Mouse (Mus musculus): ENCODE results near the gene Gm28305. TPM values are rescaled to one million over a fixed set of nuclear protein-coding genes. Genes with fewer than 3 reads are reported as not detected.

Gm28305 gene
- polyA plus RNA-seq, 1 experiment = not detected

DNA sequence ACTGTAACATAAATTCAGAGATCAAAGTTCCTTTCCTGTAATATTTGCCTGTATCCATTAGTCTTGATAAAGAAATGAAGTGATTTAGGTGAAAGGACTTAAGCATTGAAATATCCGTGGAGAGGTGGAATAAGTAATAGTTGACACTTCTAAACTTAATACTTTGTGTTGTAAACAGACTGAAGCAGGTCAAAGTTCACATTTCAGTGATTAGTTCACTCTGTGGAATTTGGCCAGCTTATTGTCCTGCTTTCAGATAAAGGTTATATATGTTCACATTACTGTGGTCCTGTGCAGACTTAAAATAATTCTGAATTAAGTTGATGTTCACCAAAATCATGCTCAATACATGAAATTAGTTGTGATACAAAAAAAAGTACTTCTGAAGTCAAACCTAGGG is 24.1 kb downstream of the Gm28305 start:
- H3K4me1 ChIP-seq (ENCODE audit: control insufficient read depth, insufficient read depth, low read length) = peaks cover 3% of the 10 kb centered on the region; the same call in 1 of the 2 replicates
- H3K27ac ChIP-seq (ENCODE audit: insufficient read depth, low read length) = no peak overlapping the region
- H3K4me3 ChIP-seq (ENCODE audit: insufficient read depth, low read length) = no peak overlapping the region
- TF ChIP-seq POLR2A (IDR thresholded peaks at IDR 0.05; ENCODE audit: low read depth, low read length) = no peak
- TF ChIP-seq CTCF (IDR thresholded peaks at IDR 0.05; ENCODE audit: borderline replicate concordance, insufficient read depth, low read length) = no peak

DNA sequence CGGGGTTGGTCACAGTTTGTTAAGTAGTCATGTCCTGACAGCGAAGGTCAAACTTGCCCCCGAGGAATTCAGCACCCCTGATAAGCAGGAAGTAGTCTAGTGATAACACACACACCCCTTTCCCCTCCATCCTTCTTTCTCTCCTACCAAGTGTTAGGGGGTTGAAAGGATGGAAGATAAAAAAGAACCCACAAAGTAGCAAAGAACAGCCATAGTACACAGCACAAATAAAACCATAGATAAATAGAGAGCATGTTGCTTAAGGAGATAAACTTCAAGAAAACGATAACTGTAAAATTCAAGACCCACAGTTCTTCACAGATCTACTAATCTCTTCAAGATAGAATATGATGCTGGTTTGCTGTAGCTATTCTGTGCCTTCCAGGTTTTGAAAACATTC is 29.8 kb downstream of the Gm28305 start:
- TF ChIP-seq POLR2A (IDR thresholded peaks at IDR 0.05; ENCODE audit: low read depth, low read length) (no peak), CTCF (IDR thresholded peaks at IDR 0.05; ENCODE audit: borderline replicate concordance, insufficient read depth, low read length) (no peak)
- H3K4me1 ChIP-seq (ENCODE audit: control insufficient read depth, insufficient read depth, low read length) = no peaks in the 10 kb centered on the region

DNA sequence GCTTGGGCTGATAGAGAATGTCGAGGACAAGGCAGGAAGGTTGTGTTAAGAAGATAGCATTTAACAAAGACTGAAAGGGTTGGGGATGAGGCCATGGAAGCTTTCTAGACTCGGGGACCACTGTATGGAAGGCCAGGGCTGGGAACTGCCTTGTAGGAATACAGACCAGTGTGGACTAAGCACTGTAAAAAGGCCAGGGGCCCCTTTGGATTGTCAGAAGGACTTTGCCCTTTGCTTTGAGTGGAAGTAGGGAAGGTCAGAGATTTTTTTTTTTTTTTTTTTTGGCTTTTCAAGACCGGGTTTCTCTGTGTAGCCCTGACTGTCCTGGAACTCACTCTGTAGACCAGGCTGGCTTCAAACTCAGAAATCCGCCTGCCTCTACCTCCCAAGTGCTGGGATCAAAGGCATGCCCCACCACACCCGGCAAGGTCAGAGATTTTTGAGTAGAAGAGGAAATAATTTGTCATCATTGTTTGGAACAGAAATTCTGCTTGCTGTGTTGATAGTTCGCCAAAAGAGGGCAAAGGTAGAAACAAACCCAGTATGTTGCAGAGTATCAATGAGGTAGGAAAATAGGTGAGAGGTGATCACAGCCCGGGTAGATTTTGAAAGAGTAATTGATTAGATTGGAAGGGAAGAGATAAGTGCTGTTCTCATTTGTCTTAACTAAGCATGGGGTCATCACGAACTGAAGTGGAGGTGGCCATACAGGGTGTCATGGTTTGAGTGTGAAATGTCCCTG is 30.6 kb downstream of the Gm28305 start:
- H3K4me1 ChIP-seq (ENCODE audit: control insufficient read depth, insufficient read depth, low read length) = no peaks in the 10 kb centered on the region
- no peak overlapping the region for H3K4me3 ChIP-seq (ENCODE audit: insufficient read depth, low read length)
- TF ChIP-seq POLR2A (IDR thresholded peaks at IDR 0.05; ENCODE audit: low read depth, low read length) (no peak), CTCF (IDR thresholded peaks at IDR 0.05; ENCODE audit: borderline replicate concordance, insufficient read depth, low read length) (no peak)
- no peak overlapping the region for H3K27ac ChIP-seq (ENCODE audit: insufficient read depth, low read length)

More for the DNA sequence above, 29.8 kb downstream of the Gm28305 start:
- no peak overlapping the region for H3K27ac ChIP-seq (ENCODE audit: insufficient read depth, low read length)
- H3K4me3 ChIP-seq (ENCODE audit: insufficient read depth, low read length) = no peak overlapping the region

DNA sequence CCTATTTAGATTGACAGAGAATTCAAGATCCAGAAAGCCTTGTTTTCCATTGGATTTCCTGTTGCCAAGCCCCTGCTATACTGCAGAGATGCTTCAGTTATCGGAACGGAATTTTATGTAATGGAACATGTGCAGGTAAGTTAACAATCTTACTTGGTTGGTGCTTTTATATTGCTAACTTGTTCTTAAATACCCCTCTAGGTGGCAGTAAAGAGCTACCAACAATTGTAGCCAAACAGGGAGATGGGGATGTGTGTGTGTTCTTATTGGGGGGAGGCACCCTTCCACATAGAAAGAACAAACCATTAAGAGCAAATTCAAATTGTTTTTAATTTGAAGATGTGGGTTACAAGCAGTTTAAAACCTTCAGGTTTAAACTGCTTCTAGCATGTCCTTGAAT is 35.3 kb downstream of the Gm28305 start:
- TF ChIP-seq CTCF (IDR thresholded peaks at IDR 0.05; ENCODE audit: borderline replicate concordance, insufficient read depth, low read length) (no peak), POLR2A (IDR thresholded peaks at IDR 0.05; ENCODE audit: low read depth, low read length) (no peak)
- Histone ChIP-seq H3K4me3 (ENCODE audit: insufficient read depth, low read length) (no peak overlapping the region), H3K27ac (ENCODE audit: insufficient read depth, low read length) (no peak overlapping the region), H3K4me1 (ENCODE audit: control insufficient read depth, insufficient read depth, low read length) (no peaks in the 10 kb centered on the region)

DNA sequence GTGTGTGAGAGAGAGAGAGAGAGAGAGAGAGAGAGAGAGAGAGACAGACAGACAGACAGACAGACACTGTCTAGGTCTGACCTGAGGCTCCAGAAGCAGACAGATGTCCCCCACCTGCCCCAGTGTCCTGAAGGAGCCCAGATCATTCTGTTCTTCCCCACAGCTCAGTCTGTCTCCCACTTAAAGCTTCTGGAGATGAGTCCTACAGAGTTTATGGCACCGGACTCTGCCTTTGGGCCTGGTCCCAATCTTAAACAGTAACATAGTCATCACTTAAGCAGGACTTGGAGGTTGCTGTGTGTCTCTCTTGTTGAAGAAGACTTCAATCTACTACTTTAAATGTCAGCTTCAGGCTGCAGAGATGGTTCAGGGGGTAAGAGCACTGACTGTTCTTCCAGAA is 38.3 kb downstream of the Gm28305 start:
- Histone ChIP-seq H3K27ac (ENCODE audit: insufficient read depth, low read length) (no peak overlapping the region), H3K4me1 (ENCODE audit: control insufficient read depth, insufficient read depth, low read length) (no peaks in the 10 kb centered on the region), H3K4me3 (ENCODE audit: insufficient read depth, low read length) (no peak overlapping the region)
- TF ChIP-seq POLR2A (IDR thresholded peaks at IDR 0.05; ENCODE audit: low read depth, low read length) = no peak
- no peak for TF ChIP-seq CTCF (IDR thresholded peaks at IDR 0.05; ENCODE audit: borderline replicate concordance, insufficient read depth, low read length)

DNA sequence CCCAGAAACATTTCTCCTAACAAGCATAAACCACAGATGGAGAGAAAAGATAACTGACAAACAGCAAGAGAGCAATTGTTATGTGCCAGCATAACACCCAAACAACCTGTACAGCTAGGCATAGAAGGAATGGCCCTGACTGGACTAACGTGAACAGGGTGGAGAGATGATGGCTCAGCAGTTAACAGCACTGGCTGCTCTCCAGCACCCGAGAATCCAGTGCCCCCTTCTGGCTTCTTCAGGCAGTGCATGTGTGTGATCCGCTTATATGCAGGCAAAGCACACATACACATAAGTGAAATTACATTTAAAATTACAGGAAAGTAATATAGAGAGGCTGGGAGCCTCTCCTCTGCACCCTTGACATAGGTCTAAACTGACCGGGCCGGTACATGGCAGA is 38.9 kb downstream of the Gm28305 start:
- no peak overlapping the region for H3K27ac ChIP-seq (ENCODE audit: insufficient read depth, low read length)
- no peak for TF ChIP-seq POLR2A (IDR thresholded peaks at IDR 0.05; ENCODE audit: low read depth, low read length)
- peak; percentile 33; the same call in 1 of the 2 replicates for TF ChIP-seq CTCF (IDR thresholded peaks at IDR 0.05; ENCODE audit: borderline replicate concordance, insufficient read depth, low read length)
- no peak overlapping the region for H3K4me3 ChIP-seq (ENCODE audit: insufficient read depth, low read length)
- no peaks in the 10 kb centered on the region for H3K4me1 ChIP-seq (ENCODE audit: control insufficient read depth, insufficient read depth, low read length)

DNA sequence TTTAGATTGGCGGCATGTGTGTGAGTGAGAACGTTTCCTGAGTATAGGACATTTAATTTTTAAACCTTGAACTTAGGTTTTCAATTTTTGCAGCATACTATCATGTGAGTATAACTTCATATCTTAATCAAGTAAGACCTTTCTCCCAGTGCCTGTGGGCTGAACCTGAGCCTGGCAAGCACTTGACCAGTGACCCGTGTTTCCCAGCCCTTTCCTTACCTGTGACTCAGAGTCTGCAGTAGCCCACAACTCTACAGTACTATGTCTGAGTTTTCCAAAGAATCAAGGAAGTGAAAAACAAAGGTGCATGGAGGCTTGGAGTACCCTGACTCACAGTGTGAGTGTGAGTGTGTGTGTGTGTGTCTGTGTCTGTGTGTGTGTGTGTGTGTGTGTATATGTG is 39.6 kb downstream of the Gm28305 start:
- Histone ChIP-seq H3K27ac (ENCODE audit: insufficient read depth, low read length) (no peak overlapping the region), H3K4me1 (ENCODE audit: control insufficient read depth, insufficient read depth, low read length) (no peaks in the 10 kb centered on the region), H3K4me3 (ENCODE audit: insufficient read depth, low read length) (no peak overlapping the region)
- TF ChIP-seq POLR2A (IDR thresholded peaks at IDR 0.05; ENCODE audit: low read depth, low read length) = no peak
- no peak for TF ChIP-seq CTCF (IDR thresholded peaks at IDR 0.05; ENCODE audit: borderline replicate concordance, insufficient read depth, low read length)

DNA sequence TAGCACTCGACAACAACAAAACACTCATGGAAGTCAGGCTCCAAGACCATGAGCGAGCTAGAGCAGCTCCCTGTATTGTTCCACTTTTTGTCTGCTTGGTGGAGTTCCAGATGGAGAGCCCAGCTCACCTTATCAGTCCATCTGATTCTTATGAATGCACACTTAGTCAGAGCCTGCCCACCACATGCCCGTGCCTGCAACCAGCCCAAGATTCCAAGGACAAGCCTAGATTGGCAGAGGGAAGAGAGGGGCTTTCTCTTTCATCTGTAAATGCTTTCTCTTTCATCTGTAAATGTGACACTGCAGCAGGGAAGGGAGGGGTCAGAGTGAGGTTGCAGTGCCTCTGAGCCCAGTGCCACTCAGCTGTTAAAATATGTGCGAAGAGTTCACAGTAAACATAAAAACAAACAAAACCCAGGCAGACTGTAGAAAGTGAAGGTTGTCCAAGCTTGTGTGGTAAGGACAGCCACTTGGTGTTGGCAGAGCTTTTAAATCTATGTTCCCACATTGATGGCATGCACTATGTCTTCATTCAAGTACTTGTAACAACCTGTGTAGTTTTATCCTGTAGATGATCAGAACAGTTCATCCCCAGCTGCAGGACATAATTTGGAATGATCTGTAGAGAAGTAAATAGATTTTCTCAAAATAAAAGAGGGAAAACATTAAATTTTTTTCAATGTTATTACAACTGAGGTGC is 45.4 kb downstream of the Gm28305 start:
- no peak overlapping the region for H3K27ac ChIP-seq (ENCODE audit: insufficient read depth, low read length)
- TF ChIP-seq POLR2A (IDR thresholded peaks at IDR 0.05; ENCODE audit: low read depth, low read length) (no peak), CTCF (IDR thresholded peaks at IDR 0.05; ENCODE audit: borderline replicate concordance, insufficient read depth, low read length) (no peak)

DNA sequence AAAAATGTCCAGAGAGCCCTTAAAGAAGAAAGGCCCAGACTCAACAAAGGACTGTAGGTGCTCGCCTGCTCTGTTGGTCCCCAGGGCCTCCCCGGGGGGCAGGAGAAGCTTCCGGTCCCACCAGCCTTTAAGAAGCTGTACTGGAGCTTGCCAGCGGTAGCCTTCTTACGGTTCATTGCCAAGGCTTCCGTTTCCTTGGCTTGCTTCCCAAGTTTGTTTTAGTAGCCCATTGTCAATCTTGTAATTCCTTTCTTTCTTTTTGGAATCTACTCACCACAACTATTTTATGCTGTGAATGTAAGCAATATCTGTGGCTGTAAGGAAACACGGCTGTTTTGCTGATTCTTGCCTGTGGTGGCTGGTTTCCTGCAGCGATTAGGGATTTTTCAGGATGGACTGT is 48.1 kb downstream of the Gm28305 start:
- Histone ChIP-seq H3K4me1 (ENCODE audit: control insufficient read depth, insufficient read depth, low read length) (no peaks in the 10 kb centered on the region; the same call in 1 of the 2 replicates), H3K27ac (ENCODE audit: insufficient read depth, low read length) (0 out of 2 replicates have a peak overlapping the region, but pooled peaks have one; percentile 12)

More for the DNA sequence above, 45.4 kb downstream of the Gm28305 start:
- H3K4me1 ChIP-seq (ENCODE audit: control insufficient read depth, insufficient read depth, low read length) = no peaks in the 10 kb centered on the region; the same call in 1 of the 2 replicates
- H3K4me3 ChIP-seq (ENCODE audit: insufficient read depth, low read length) = no peak overlapping the region

DNA sequence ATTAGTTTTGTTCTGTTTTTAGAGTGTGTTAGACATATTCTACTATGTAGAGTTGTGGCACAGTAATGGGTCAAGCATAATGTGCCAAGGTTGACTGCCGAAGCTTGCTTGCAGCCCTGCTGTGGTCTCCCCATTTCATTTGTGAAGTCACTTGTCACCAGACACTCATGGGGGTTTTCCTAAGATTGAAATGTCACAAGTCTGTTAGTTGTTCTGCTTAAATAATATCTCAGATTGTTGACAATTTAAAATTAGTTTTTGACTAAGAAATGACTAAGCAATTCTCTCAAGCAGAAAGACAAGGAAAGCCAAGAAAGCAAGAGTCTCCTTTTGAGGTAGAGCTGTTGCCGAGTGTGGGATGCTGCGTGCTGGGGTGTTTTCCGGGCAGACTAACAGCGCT is 52.5 kb downstream of the Gm28305 start:
- H3K4me3 ChIP-seq (ENCODE audit: insufficient read depth, low read length) = no peak overlapping the region
- TF ChIP-seq POLR2A (IDR thresholded peaks at IDR 0.05; ENCODE audit: low read depth, low read length) = no peak
- TF ChIP-seq CTCF (IDR thresholded peaks at IDR 0.05; ENCODE audit: borderline replicate concordance, insufficient read depth, low read length) = no peak
- H3K27ac ChIP-seq (ENCODE audit: insufficient read depth, low read length) = no peak overlapping the region
- H3K4me1 ChIP-seq (ENCODE audit: control insufficient read depth, insufficient read depth, low read length) = no peaks in the 10 kb centered on the region; the same call in 1 of the 2 replicates

More for the DNA sequence above, 48.1 kb downstream of the Gm28305 start:
- H3K4me3 ChIP-seq (ENCODE audit: insufficient read depth, low read length) = no peak overlapping the region
- TF ChIP-seq POLR2A (IDR thresholded peaks at IDR 0.05; ENCODE audit: low read depth, low read length) (no peak), CTCF (IDR thresholded peaks at IDR 0.05; ENCODE audit: borderline replicate concordance, insufficient read depth, low read length) (no peak)
